Mouse (Mus musculus) CH12.LX (cell line): Measurements from ENCODE around the gene Frmd4a. TPM values are rescaled to one million over a fixed set of nuclear protein-coding genes. Genes with fewer than 3 reads are reported as not detected.

Source experiments
- DNase-seq: peaks from one replicate; pipeline ENCODE4 v3.0.0-alpha.2; 2013; ENCODE audit errors: extremely low read depth
- H3K27ac ChIP-seq: 2 replicates; pipeline ENCODE4 v1.5.1; 2012; ENCODE audit warnings: low read depth, mild to moderate bottlenecking, control low read depth, moderate library complexity; ENCODE audit not compliant: insufficient read depth
- H3K27me3 ChIP-seq: replicated peaks from 2 replicates; pipeline ENCODE3; 2012; ENCODE audit warnings: inconsistent platforms
- H3K36me3 ChIP-seq, 2 experiments: replicated peaks in 1 of 2; 2 replicates each; pipeline versions ENCODE3 to v1.6.1; 2012; ENCODE audit warnings: inconsistent platforms in 1 of 2, low read length in 1 of 2, mild to moderate bottlenecking in 1 of 2, mixed read lengths in 1 of 2, moderate library complexity in 1 of 2; ENCODE audit not compliant: control insufficient read depth in 1 of 2, insufficient read depth in 1 of 2
- H3K4me1 ChIP-seq, 2 experiments: 2 replicates each; pipeline ENCODE4 v1.6.1; 2012; ENCODE audit warnings: inconsistent platforms in 1 of 2, moderate library complexity in 1 of 2; ENCODE audit not compliant: insufficient read depth in 2 of 2, control insufficient read depth in 1 of 2
- H3K4me2 ChIP-seq: 2 replicates; pipeline ENCODE4 v1.6.1; 2012; ENCODE audit warnings: low read depth, mild to moderate bottlenecking, control low read depth; ENCODE audit not compliant: poor library complexity, insufficient read depth, severe bottlenecking
- H3K4me3 ChIP-seq, 3 experiments: fragments of 150-350 bp in 1 of 3; sonication (generic) in 1 of 3; replicated peaks in 1 of 3; 2 replicates each; pipeline versions ENCODE3 to v1.5.1; 2011 to 2012; ENCODE audit warnings: low read depth in 2 of 3, low read length in 2 of 3, mild to moderate bottlenecking in 2 of 3, moderate library complexity in 2 of 3, control low read depth in 1 of 3, improper control_type of control experiment in 1 of 3, inconsistent platforms in 1 of 3, mixed read lengths in 1 of 3; ENCODE audit not compliant: poor library complexity in 1 of 3
- H3K79me2 ChIP-seq: replicated peaks from 2 replicates; pipeline ENCODE4 v1.6.1; 2012; ENCODE audit warnings: mild to moderate bottlenecking, moderate library complexity; ENCODE audit not compliant: control insufficient read depth, poor library complexity, insufficient read depth, severe bottlenecking; ENCODE audit errors: extremely low read depth
- H3K9ac ChIP-seq: 2 replicates; pipeline ENCODE4 v1.6.1; 2012; ENCODE audit warnings: low read depth, mild to moderate bottlenecking, control low read depth, moderate library complexity; ENCODE audit not compliant: insufficient read depth
- H3K9me3 ChIP-seq: replicated peaks from 2 replicates; pipeline ENCODE3; 2012; ENCODE audit warnings: low read length, inconsistent platforms, mixed read lengths
- BHLHE40 ChIP-seq: IDR thresholded peaks from 2 replicates; pipeline ENCODE4 v1.6.1; 2011; ENCODE audit warnings: mild to moderate bottlenecking, low read depth, low read length, improper control_type of control experiment
- CHD1 ChIP-seq: IDR thresholded peaks from 2 replicates; pipeline ENCODE4 v1.6.1; 2012; ENCODE audit warnings: low read depth, low read length, improper control_type of control experiment, inconsistent platforms
- ELF1 ChIP-seq: IDR thresholded peaks from 2 replicates; pipeline ENCODE4 v1.6.1; 2014; ENCODE audit warnings: low read depth, mild to moderate bottlenecking, inconsistent platforms, low read length, improper control_type of control experiment
- ETS1 ChIP-seq: conservative IDR thresholded peaks from 2 replicates; pipeline ENCODE4 v1.6.1; 2012; ENCODE audit warnings: low read depth, mild to moderate bottlenecking, inconsistent platforms, low read length, improper control_type of control experiment, moderate library complexity
- IRF4 ChIP-seq: IDR thresholded peaks from 2 replicates; pipeline ENCODE4 v1.6.1; 2014; ENCODE audit warnings: low read depth, mild to moderate bottlenecking, inconsistent platforms, low read length, improper control_type of control experiment
- KAT2A ChIP-seq: IDR thresholded peaks from 2 replicates; pipeline ENCODE4 v1.6.1; 2012; ENCODE audit warnings: low read length, improper control_type of control experiment, inconsistent platforms; ENCODE audit not compliant: insufficient replicate concordance
- MAZ ChIP-seq: IDR thresholded peaks from 2 replicates; pipeline ENCODE4 v1.6.1; 2012; ENCODE audit warnings: low read depth, mild to moderate bottlenecking, inconsistent platforms, low read length, improper control_type of control experiment, moderate library complexity
- MXI1 ChIP-seq: IDR thresholded peaks from 2 replicates; pipeline ENCODE4 v1.6.1; 2011; ENCODE audit warnings: mild to moderate bottlenecking, low read depth, low read length, improper control_type of control experiment
- NELFE ChIP-seq: IDR thresholded peaks from 2 replicates; pipeline ENCODE4 v1.6.1; 2011; ENCODE audit warnings: low read depth, low read length, improper control_type of control experiment
- POLR2A ChIP-seq: IDR thresholded peaks from 2 replicates; pipeline ENCODE4 v1.6.1; 2011; ENCODE audit warnings: low read depth, mild to moderate bottlenecking, improper control_type of control experiment, low read length
- UBTF ChIP-seq: IDR thresholded peaks from 2 replicates; pipeline ENCODE4 v1.6.1; 2012; ENCODE audit warnings: low read depth, mild to moderate bottlenecking, inconsistent platforms, low read length, improper control_type of control experiment, moderate library complexity
- USF1 ChIP-seq: IDR thresholded peaks from 2 replicates; pipeline ENCODE4 v1.6.1; 2014; ENCODE audit warnings: low read depth, mild to moderate bottlenecking, inconsistent platforms, low read length, improper control_type of control experiment
- ZC3H11A ChIP-seq: IDR thresholded peaks from 2 replicates; pipeline ENCODE4 v1.6.1; 2012; ENCODE audit warnings: low read depth, mild to moderate bottlenecking, inconsistent platforms, low read length, improper control_type of control experiment
- ZKSCAN1 ChIP-seq: IDR thresholded peaks from 2 replicates; pipeline ENCODE4 v1.6.1; 2012; ENCODE audit warnings: low read depth, inconsistent platforms, low read length, improper control_type of control experiment, borderline replicate concordance
- ZMIZ1 ChIP-seq: IDR thresholded peaks from 2 replicates; pipeline ENCODE4 v1.6.1; 2012; ENCODE audit warnings: low read depth, mild to moderate bottlenecking, inconsistent platforms, low read length, improper control_type of control experiment
- dilution Hi-C: fragments of 300-500 bp; cut with MboI; formaldehyde crosslinking; loops from 2 replicates; pipeline ENCODE4 v1.14.3; 2020; ENCODE audit warnings: low sequenced_read_pairs; ENCODE audit not compliant: extremely low pct_unique_long_range_greater_than_20kb, extremely low pct_ligation_motif_present
- in situ Hi-C: fragments of 300-500 bp; cut with MboI; formaldehyde crosslinking; loops from 3 replicates; pipeline ENCODE4 v1.14.3; 2019; ENCODE audit warnings: low sequenced_read_pairs, low pct_ligation_motif_present, low pct_unique_long_range_greater_than_20kb, mixed read lengths
- polyA plus RNA-seq: library from polyadenylated mRNA; unstranded; fragments of >175 nt; gene quantifications from 2 replicates; pipeline ENCODE4 v1.2.1, GENCODE M21; 2012; ENCODE audit warnings: low read depth; ENCODE audit not compliant: insufficient read length
- total RNA-seq, 2 experiments: library from RNA; depleted of rRNA; stranded (reverse); fragments of 300-350 nt in 1 of 2; fragments of >200 nt in 1 of 2; gene quantifications; 2 replicates each; pipeline ENCODE4 v1.2.3; 2012 to 2014

The Frmd4a gene
- total and polyA plus RNA-seq, 3 experiments, result 0.13 to 2.0 (median 0.32) TPM

DNA sequence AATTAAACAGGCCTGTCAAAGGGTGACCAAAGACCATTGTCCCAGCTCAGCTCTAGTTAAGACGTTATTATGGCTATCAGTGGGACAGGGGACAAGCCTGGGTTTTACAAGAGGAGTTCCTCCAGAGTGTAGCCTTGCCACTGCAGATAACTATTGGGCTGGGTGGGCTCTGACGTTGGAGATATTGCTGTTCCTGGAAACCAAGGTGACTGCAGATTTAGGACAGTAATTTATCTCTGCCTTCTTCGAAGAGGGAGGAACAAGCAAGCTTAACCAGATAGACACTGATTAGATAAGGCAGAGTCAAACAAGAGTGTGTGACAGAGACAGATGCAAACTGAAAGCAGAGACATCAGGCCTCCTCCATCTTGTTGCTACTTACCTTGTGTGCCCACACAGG, 330.3 kb downstream of the Frmd4a start:
- H3K4me2 ChIP-seq, result no peak overlapping the region
- in situ Hi-C loops, result no loop called here
- no peaks in the 10 kb centered on the region for H3K27me3 ChIP-seq
- no peak overlapping the region for H3K9ac ChIP-seq
- dilution Hi-C loops, result no loop called here
- H3K4me1 ChIP-seq, result peaks cover 0 to 10% of the 10 kb centered on the region in 2 experiments; a peak in 2 of 4 replicates
- DNase-seq, result no peak
- H3K36me3 ChIP-seq, result no peaks in the 10 kb centered on the region
- H3K27ac ChIP-seq, result no peak overlapping the region
- H3K4me3 ChIP-seq, result no peak overlapping the region
- no peaks in the 10 kb centered on the region for H3K79me2 ChIP-seq
- no peaks in the 10 kb centered on the region for H3K9me3 ChIP-seq
- TF ChIP-seq ZMIZ1 (no peak), NELFE (no peak), ZC3H11A (no peak), BHLHE40 (no peak), ZKSCAN1 (no peak), UBTF (no peak), MXI1 (no peak), KAT2A (no peak), MAZ (no peak), ELF1 (no peak), CHD1 (no peak), ETS1 (no peak)

DNA sequence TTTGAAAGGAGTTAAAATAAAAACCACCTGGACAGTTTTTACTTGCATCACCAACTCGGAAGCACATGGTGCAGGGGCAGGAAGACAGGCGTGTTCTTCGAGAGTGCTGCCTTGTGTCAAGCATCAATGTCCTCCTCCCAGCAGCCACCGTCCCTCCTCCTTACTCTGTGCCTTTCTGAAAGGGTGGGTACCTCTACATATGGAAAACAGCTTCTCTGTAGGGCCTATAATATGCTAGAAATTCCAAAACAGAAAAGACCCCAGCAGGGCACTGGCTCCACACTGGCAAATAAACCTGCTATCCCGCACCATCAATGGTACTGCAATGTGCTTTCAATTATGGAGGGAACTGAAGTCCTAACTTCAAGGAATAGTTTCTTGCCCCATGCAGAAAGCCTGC, 331.0 kb downstream of the Frmd4a start:
- no peak for DNase-seq
- no peaks in the 10 kb centered on the region for H3K36me3 ChIP-seq
- TF ChIP-seq POLR2A, result no peak
- no peak for TF ChIP-seq IRF4
- TF ChIP-seq ZKSCAN1, result no peak
- no peak for TF ChIP-seq KAT2A
- no peak for TF ChIP-seq USF1
- peaks cover 0 to 10% of the 10 kb centered on the region in 2 experiments; a peak in 2 of 4 replicates for H3K4me1 ChIP-seq
- H3K9ac ChIP-seq, result no peak overlapping the region
- H3K27me3 ChIP-seq, result no peaks in the 10 kb centered on the region
- H3K9me3 ChIP-seq, result no peaks in the 10 kb centered on the region
- in situ Hi-C loops (no loop called here), dilution Hi-C loops (no loop called here)
- no peak overlapping the region for H3K27ac ChIP-seq
- H3K79me2 ChIP-seq, result no peaks in the 10 kb centered on the region
- no peak overlapping the region for H3K4me3 ChIP-seq
- H3K4me2 ChIP-seq, result no peak overlapping the region
